Mouse (Mus musculus) brain, embryonic 14.5 days (tissue): ENCODE data around the gene Zfp382. TPM values are rescaled to one million over a fixed set of nuclear protein-coding genes. Genes with fewer than 3 reads are reported as not detected.

ENCODE experiments used
- DNase-seq: peaks from one replicate; pipeline ENCODE4 v3.0.0-alpha.2; 2011; ENCODE audit warnings: low read depth
- CTCF ChIP-seq: fragments of 200-500 bp; IDR thresholded peaks from 2 replicates; pipeline ENCODE4 v1.5.1; 2012; ENCODE audit warnings: inconsistent platforms, mild to moderate bottlenecking, moderate library complexity, borderline replicate concordance; ENCODE audit not compliant: insufficient read depth, insufficient read length; ENCODE audit errors: extremely low read depth
- POLR2A ChIP-seq: fragments of 200-500 bp; IDR thresholded peaks from 2 replicates; pipeline ENCODE4 v1.6.1; 2012; ENCODE audit warnings: mild to moderate bottlenecking, inconsistent platforms, borderline replicate concordance; ENCODE audit not compliant: poor library complexity, insufficient read depth, insufficient read length, severe bottlenecking; ENCODE audit errors: extremely low read depth
- polyA plus RNA-seq: library from polyadenylated mRNA; depleted of rRNA; stranded (reverse); fragments of >200 nt; gene quantifications from 2 replicates; pipeline ENCODE4 v1.2.3, GENCODE M21; 2012; rRNA removed

Gene Zfp382
- 9.2 and 9.5 TPM in 2 replicates for polyA plus RNA-seq

GRCm38 (mm10) chr7:30121308-30122187 lies at the start of gene Zfp382:
Gene Zfp382 (plus strand): TSS chr7:30121942.
- TF ChIP-seq POLR2A (peak; percentile 86), CTCF (no peak)
- DNase-seq, result peak; percentile 96

- peak; percentile 94 for DNase-seq
- TF ChIP-seq CTCF (no peak), POLR2A (0 out of 2 replicates have a peak, but pooled peaks have one; percentile 32)
Observed at GRCm38 (mm10) chr7:30072146-30073028, 49.4 kb upstream of the Zfp382 start, which contains the start of gene Zfp82. Gene Zfp82 (minus strand): TSS chr7:30072900.

- no peak for DNase-seq
- TF ChIP-seq POLR2A (no peak), CTCF (no peak)
Observed at GRCm38 (mm10) chr7:30086524-30086923, 35.2 kb upstream of the Zfp382 start.

GRCm38 (mm10) chr7:30089405-30089804 lies 32.3 kb upstream of the Zfp382 start:
- TF ChIP-seq POLR2A (no peak), CTCF (no peak)
- peak; percentile 11 for DNase-seq

GRCm38 (mm10) chr7:30090092-30090969 lies 31.4 kb upstream of the Zfp382 start, which contains the start of the genes Gm26920 and Zfp566:
Gene Gm26920 (minus strand): TSS chr7:30090410.
Gene Zfp566 (minus strand): TSS chr7:30090527.
- TF ChIP-seq POLR2A (peak; percentile 60; the same call in 1 of the 2 replicates), CTCF (no peak)
- DNase-seq, result peak; percentile 100

- peak; percentile 12; the same call in 1 of the 2 replicates for TF ChIP-seq CTCF
- no peak for TF ChIP-seq POLR2A
- peak; percentile 69 for DNase-seq
Observed at GRCm38 (mm10) chr7:30090970-30091585, 30.7 kb upstream of the Zfp382 start.

- TF ChIP-seq CTCF, result no peak
- TF ChIP-seq POLR2A, result no peak
- DNase-seq, result no peak
Observed at GRCm38 (mm10) chr7:30092666-30093065, 29.1 kb upstream of the Zfp382 start.

- TF ChIP-seq CTCF (no peak), POLR2A (no peak)
- DNase-seq, result no peak
Observed at GRCm38 (mm10) chr7:30093918-30094415, 27.8 kb upstream of the Zfp382 start.

- TF ChIP-seq POLR2A (peak; percentile 77; the same call in 1 of the 2 replicates), CTCF (peak; percentile 24; the same call in 1 of the 2 replicates)
- peak; percentile 98 for DNase-seq
Observed at GRCm38 (mm10) chr7:30094646-30095429, 26.9 kb upstream of the Zfp382 start, which contains the start of gene Zfp260. Gene Zfp260 (plus strand): TSS chr7:30094777.
